Mouse (Mus musculus): Measurements from ENCODE around the gene Dlg4.

DNA sequence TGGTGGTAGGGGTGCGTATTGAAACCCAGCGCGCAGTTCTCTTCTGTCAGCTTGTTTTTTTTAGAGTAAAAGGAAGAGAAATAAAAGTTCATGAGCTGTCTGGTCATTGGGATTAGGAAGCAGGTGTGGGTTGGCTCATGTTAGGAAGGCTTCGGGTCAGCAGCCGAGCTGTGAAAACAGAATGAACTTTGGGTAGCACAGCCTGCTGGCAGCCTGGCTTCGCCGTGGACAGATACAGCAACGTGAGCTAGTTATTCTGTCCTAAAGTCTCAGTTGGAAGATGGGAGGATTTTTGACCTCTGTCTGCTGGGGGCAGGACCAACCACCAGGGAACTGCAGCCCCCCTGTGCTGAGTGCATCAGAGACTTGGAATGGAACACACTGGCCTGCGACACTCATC is 41.1 kb downstream of the Dlg4 start:
- TF ChIP-seq CTCF (IDR thresholded peaks at IDR 0.05; ENCODE audit: low read depth, low read length) = no peak
- no peak for TF ChIP-seq GATA1 (IDR thresholded peaks at IDR 0.05; ENCODE audit: borderline replicate concordance, low read length)
- no peak for TF ChIP-seq TAL1 (conservative IDR thresholded peaks at IDR 0.05; ENCODE audit: low read depth, low read length)
- TF ChIP-seq POLR2AphosphoS5 (IDR thresholded peaks at IDR 0.05; ENCODE audit: insufficient replicate concordance, low read depth, low read length) = no peak

Measured in G1E (cell line).